Mouse (Mus musculus) intestine, postnatal 0 days (tissue): ENCODE measurements around the gene Cadm3. TPM values are rescaled to one million over a fixed set of nuclear protein-coding genes. Genes with fewer than 3 reads are reported as not detected.

Experiments
- ATAC-seq: fragments of 200-750 bp; cut with Nextera tagmentation; 2 replicates; pipeline ENCODE4 v1.8.0; 2017; ENCODE audit warnings: mild to moderate bottlenecking, moderate TSS enrichment, moderate library complexity
- H3K27ac ChIP-seq: fragments of 300-500 bp; sonication (generic); 2 replicates; pipeline ENCODE4 v1.5.1; 2014; ENCODE audit warnings: mild to moderate bottlenecking, low read depth, low read length, moderate library complexity
- H3K27me3 ChIP-seq: fragments of 300-500 bp; sonication (generic); replicated peaks from 2 replicates; pipeline ENCODE4 v1.6.1; 2014; ENCODE audit warnings: low read length, mixed read lengths; ENCODE audit not compliant: control insufficient read depth, insufficient read depth
- H3K36me3 ChIP-seq: fragments of 300-500 bp; sonication (generic); 2 replicates; pipeline ENCODE4 v1.6.1; 2014; ENCODE audit warnings: mild to moderate bottlenecking, moderate library complexity; ENCODE audit not compliant: control insufficient read depth, insufficient read depth
- H3K4me1 ChIP-seq: fragments of 300-500 bp; sonication (generic); replicated peaks from 2 replicates; pipeline ENCODE4 v1.6.1; 2014; ENCODE audit warnings: antibody characterized with exemption, low read length, mixed read lengths; ENCODE audit not compliant: control insufficient read depth, insufficient read depth
- H3K4me2 ChIP-seq: fragments of 300-500 bp; sonication (generic); replicated peaks from 2 replicates; pipeline ENCODE4 v1.6.1; 2014; ENCODE audit warnings: low read depth, mild to moderate bottlenecking, moderate library complexity
- H3K4me3 ChIP-seq: fragments of 300-500 bp; sonication (generic); 2 replicates; pipeline ENCODE4 v1.5.1; 2014; ENCODE audit warnings: low read depth, low read length
- H3K9ac ChIP-seq: fragments of 300-500 bp; sonication (generic); 2 replicates; pipeline ENCODE4 v1.6.1; 2014; ENCODE audit warnings: mild to moderate bottlenecking, low read depth, low read length
- H3K9me3 ChIP-seq: fragments of 300-500 bp; sonication (generic); 2 replicates; pipeline ENCODE4 v1.6.1; 2016; ENCODE audit warnings: mixed run types; ENCODE audit not compliant: control insufficient read depth
- CTCF ChIP-seq: sonication (generic); IDR thresholded peaks from 2 replicates; pipeline ENCODE4 v1.5.1; 2016; ENCODE audit warnings: low read depth, mild to moderate bottlenecking, control low read depth, antibody characterized with exemption, moderate library complexity
- WGBS: fragments of 180-500 bp; shearing (Covaris S2); extraction: QIAGEN DNeasy Blood & Tissue Kit; methylation state at CpG from one replicate; pipeline ENCODE4 v1.1.7; 2014; 5-methylcytosine and 5-hydroxymethylcytosine counted together
- polyA plus RNA-seq: library from polyadenylated mRNA; unstranded; fragments of >200 nt; fragmentation: Nextera tagmentation; extraction: Ambion mirVana; gene quantifications from 2 replicates; pipeline ENCODE4 v1.2.1, GENCODE M21; 2015

The Cadm3 gene
- polyA plus RNA-seq, 1 experiment from 2014 or later: 0.85 TPM

DNA sequence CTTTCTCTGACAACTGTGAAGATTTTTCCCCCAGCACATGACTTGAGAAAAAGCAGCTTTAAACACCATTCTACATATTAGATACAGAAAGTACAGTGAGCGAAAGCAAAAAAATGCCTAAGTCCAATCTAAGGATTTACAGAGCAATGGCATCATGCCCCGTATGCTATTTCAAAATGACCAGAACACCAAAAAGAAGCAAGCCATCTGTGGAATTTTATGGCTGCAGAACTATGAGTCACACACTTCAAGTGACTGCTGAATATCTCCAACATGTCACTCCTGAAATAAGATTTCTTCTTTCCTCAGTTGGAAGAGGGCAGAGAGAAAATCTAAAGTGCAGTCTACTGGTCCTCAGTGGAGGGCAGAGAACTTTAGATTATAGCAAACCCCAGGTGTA, 4.1 kb downstream of the Cadm3 start:
- ATAC-seq: no peak
- Histone ChIP-seq H3K4me2 (no peak overlapping the region), H3K9me3 (no peaks in the 10 kb centered on the region), H3K27ac (no peak overlapping the region), H3K4me3 (no peak overlapping the region), H3K4me1 (no peaks in the 10 kb centered on the region), H3K36me3 (no peaks in the 10 kb centered on the region), H3K27me3 (peaks cover 21% of the 10 kb centered on the region), H3K9ac (no peak overlapping the region)
- no peak for TF ChIP-seq CTCF
- 81% methylated on average over 2 of the region's 2 CpGs for WGBS

DNA sequence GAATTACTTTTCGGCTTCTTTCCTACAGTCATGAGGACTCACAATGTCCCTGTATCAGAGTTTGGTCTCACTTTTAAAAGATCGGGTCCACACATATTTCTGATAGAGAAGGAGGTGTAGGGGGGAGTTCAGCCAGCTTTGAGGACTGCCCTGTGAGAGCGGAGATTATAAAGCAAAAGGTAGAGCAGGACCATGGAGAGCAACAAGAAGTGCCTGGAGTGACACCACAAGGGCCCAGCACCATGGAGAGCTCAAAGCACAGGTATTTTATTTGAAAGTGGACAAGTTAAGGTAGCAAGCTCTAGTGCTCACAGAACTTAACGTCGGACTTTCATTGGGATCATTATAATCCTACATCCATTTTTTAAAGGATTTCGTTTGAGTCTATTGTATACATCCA, 5.8 kb downstream of the Cadm3 start:
- no peak overlapping the region for H3K4me2 ChIP-seq
- no peaks in the 10 kb centered on the region for H3K4me1 ChIP-seq
- no peak overlapping the region for H3K9ac ChIP-seq
- WGBS: 23% methylated on average over 6 of the region's 6 CpGs
- no peaks in the 10 kb centered on the region for H3K36me3 ChIP-seq
- H3K4me3 ChIP-seq: no peak overlapping the region
- no peak; the same call in 1 of the 2 replicates for ATAC-seq
- no peaks in the 10 kb centered on the region for H3K9me3 ChIP-seq
- H3K27me3 ChIP-seq: peaks cover 9% of the 10 kb centered on the region; the same call in 1 of the 2 replicates
- TF ChIP-seq CTCF: no peak
- H3K27ac ChIP-seq: no peak overlapping the region

DNA sequence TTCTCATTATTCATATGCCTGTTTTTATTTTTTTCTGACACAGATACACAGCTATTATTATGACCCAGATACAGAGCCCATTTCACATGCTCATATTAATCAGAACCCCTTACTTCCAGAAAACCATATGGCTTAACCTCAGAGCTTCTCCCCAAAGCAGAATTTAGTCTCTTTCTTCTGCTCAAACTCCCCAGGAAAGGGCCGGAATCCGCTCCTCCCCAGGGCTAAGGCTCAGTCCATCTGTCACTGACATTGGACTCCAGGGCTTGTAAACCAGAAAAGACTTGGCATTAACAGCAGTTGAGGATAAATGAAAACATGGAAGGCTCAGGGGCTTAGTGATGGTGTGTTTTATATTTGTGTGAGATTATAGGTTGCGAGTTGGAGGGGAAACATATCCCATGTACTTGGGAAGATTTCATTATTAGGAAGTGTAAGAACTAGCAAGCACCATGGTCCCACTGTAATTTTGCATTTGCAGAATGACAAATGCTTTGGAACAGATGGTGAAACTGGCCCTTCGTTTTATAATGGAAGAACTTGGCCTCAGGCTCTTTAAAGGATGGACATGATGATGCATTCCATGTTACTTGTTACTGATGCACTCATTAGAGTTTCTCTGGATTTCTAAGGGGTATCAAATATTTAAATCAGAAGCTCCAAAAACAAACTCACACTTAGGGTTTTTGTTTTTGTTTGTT, 7.8 kb downstream of the Cadm3 start:
- H3K4me3 ChIP-seq: no peak overlapping the region
- no peak for TF ChIP-seq CTCF
- WGBS: 75% methylated on average over 4 of the region's 4 CpGs
- no peak overlapping the region for H3K9ac ChIP-seq
- H3K27ac ChIP-seq: no peak overlapping the region
- H3K9me3 ChIP-seq: no peaks in the 10 kb centered on the region
- H3K4me1 ChIP-seq: no peaks in the 10 kb centered on the region
- no peaks in the 10 kb centered on the region for H3K36me3 ChIP-seq
- H3K4me2 ChIP-seq: no peak overlapping the region
- no peak for ATAC-seq
- H3K27me3 ChIP-seq: no peaks in the 10 kb centered on the region

- TF ChIP-seq CTCF: no peak
- Histone ChIP-seq H3K27me3 (no peaks in the 10 kb centered on the region), H3K4me3 (no peak overlapping the region), H3K27ac (no peak overlapping the region), H3K4me2 (no peak overlapping the region), H3K9me3 (no peaks in the 10 kb centered on the region), H3K4me1 (no peaks in the 10 kb centered on the region), H3K9ac (no peak overlapping the region), H3K36me3 (no peaks in the 10 kb centered on the region)
- 56% methylated on average over 4 of the region's 4 CpGs for WGBS
- no peak for ATAC-seq
Observed at GRCm38 (mm10) chr1:173357799-173358198, 9.7 kb downstream of the Cadm3 start.

- no peak overlapping the region for H3K9ac ChIP-seq
- WGBS: 87% methylated on average over 2 of the region's 2 CpGs
- no peak overlapping the region for H3K27ac ChIP-seq
- H3K4me1 ChIP-seq: no peaks in the 10 kb centered on the region
- H3K4me2 ChIP-seq: no peak overlapping the region
- H3K27me3 ChIP-seq: no peaks in the 10 kb centered on the region
- peak; percentile 27 for TF ChIP-seq CTCF
- H3K4me3 ChIP-seq: no peak overlapping the region
- no peak for ATAC-seq
- no peaks in the 10 kb centered on the region for H3K9me3 ChIP-seq
- H3K36me3 ChIP-seq: no peaks in the 10 kb centered on the region
Observed at GRCm38 (mm10) chr1:173356699-173357098, 10.8 kb downstream of the Cadm3 start.

DNA sequence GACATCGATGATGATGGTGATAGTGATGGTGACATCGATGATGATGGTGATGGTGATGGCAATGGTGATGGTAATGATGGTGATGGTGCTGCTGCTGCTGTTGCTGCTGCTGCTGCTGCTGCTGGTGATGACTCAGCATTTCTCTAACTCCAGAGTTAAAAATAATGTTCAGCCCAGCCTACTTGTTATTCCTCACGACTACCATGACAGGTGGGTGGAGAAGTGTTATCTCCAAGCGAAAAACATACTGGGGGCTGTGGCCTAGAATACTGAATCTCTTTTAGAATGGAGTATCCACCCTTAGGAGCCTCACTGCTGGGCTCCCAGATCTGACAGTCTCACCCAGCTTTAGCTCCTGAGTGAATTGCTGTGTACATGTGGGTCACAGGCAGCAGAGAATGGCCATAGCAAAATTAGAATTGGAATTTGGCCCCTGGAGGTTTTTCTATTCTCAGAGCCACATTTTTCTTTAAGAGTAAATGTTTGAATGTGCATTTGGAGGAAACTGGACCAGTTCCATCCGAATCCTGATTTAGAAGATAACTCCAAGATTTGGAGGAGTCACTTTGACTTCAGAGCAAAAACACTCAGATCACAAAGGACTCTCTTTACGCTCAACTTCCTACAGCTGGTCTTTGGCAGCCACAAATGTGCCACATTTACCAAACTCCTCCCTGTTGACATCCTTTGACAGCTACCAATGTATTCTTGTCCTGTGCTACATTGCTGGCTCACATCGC, 12.2 kb downstream of the Cadm3 start:
- Histone ChIP-seq H3K27me3 (no peaks in the 10 kb centered on the region), H3K36me3 (no peaks in the 10 kb centered on the region), H3K4me2 (no peak overlapping the region), H3K4me3 (no peak overlapping the region), H3K9me3 (no peaks in the 10 kb centered on the region), H3K27ac (no peak overlapping the region), H3K9ac (no peak overlapping the region), H3K4me1 (no peaks in the 10 kb centered on the region)
- 75% methylated on average over 7 of the region's 7 CpGs for WGBS
- no peak for TF ChIP-seq CTCF
- ATAC-seq: no peak
